Mouse (Mus musculus) B cell, adult 2 months (primary cell): ENCODE results near the gene Cdh4.

Experiments used
- DNase-seq, 2 experiments: peaks; one replicate each; pipeline ENCODE4 v3.0.0; 2022

Cdh4 gene

DNA sequence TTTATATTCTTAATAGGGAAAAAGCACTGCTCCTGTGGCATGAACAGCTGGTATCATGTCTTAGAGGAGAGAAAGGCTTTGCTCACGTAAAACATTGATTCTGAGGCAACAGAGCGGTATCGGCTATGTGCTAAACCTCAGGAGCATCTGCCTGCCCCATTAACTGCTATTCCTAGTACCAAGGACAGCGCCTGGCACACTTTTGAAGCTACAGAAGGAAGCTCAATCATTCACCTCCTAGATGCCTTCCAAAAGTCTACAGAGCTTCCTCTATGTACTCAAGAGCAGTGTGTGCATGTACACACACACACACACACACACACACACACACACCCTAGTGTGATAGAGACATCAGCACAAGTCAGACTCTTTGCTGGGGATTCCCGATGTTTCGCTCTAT is 34.4 kb downstream of the Cdh4 start:
- no peak for DNase-seq

DNA sequence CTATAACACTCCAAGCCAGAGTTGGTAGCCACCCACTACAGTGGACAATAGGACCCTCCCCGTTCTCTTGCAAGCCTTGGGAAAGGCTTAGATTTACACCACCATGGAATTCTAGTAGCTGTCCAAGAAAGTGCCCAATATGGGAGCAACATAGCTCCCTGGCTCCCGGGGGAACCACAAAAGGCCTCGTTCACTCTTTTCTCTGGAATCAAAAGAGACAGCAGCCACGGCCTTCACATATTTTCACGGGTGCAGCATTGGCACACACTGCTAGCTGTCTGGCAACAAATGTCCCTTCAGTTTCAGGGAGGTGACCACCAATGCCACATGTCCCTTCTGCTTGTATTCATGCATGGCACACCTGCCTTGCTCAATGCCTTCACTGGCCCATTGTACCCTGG is 38.6 kb downstream of the Cdh4 start:
- no peak for DNase-seq

DNA sequence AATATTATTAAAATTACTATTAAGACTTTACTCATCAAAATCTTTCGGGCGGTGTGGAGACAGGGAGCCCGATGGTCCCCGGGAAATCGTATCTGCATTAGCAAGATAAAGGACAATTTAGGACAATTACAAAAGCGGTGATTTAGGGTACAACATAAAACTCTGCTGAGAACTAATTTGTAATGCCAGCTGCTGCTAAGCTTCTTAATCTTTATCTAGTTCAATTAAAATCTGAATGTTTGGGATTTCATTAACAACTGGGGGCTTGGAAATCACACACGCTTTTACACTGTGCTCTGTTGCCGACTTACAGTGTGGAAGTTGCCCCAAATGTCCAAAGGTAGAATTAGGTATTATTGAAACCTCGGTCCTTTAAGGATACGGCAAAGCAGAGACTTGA is 39.1 kb downstream of the Cdh4 start:
- DNase-seq = no peak

DNA sequence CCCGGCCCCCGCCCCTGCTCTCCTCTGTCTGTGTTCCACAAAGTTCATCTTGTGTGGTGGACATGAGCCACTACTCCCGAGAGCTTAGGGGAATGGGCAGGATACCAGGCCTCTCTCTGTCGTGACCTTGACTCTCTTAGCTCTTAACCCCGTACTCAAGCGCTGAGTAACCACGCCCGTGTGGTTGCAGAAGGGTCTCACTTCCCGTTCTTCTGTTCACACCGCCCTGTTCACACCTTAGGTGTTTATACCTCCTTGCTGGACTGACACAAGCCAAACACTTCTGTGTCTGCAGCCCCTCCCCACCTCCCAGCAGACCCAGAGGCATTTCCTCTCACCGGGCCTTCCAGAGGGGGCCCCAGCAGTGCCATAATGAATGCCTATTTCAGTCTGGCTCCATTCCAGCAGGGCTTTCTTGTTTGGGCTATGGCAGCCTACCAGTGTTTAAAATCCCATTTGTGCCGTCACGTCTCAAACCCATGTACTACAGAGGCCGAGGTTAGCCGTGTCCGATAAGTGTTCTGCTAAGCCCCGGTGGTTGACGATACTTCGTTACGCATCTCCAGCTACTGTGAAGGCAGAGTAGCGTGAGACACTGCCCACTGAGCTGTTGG is 46.4 kb downstream of the Cdh4 start:
- DNase-seq = no peak

DNA sequence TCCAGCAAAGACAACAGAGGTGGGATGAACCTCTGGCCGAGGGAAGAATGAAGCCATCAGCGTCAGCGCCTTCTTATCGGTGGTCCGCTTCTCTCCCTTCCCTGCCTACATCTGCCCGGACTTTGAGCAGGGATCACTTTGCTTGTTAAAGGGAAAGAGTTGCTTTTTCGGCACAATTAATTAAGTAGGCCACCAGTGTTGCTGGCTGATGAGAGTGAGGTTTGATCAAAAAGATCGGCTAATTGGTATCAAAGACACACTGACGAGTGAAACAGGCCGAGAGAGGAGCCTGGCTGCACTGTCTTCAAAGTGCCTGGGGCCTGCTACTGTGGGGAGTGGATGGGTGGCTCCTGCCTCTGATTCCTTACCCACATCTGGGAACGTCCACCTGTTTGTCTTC is 49.7 kb downstream of the Cdh4 start:
- no peak for DNase-seq

DNA sequence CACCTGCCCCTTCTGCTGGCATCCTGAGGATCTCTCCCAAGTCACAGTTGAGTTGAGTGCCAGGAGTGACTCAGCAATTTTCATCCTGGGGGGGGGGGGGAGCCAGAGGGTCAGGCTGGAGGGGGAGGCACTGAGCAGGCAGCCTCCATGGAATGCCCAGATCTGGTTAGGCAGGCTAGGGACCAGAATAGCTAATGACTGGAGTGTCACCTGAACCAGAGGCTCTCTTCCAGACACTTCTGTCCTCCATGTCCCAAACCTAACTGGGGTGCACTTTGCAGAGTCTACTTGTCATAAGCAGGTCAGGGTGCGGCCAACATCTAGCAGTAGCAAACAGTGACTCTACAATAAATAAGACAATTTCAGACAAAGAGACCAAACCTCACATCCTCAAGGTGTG is 52.0 kb downstream of the Cdh4 start:
- DNase-seq = no peak

DNA sequence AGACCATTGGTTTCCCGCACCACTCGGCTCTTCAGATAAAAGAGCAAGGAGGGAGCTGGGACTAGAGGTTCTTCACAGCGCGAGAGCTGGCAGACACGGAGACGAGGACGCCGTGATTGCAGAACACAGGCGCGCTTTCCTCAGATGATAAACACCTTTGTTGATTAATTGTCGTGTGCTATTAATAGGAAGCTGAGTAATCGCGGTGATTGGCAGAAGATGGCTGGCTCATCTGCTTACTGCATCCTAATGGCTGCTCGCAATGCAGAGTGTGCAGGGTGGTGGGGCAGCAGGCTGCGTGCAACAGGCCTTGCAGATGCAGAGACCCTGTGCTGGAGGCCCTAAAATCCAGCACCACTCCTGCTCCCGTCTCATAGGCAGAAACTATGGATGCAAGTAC is 68.2 kb downstream of the Cdh4 start:
- DNase-seq = no peak

DNA sequence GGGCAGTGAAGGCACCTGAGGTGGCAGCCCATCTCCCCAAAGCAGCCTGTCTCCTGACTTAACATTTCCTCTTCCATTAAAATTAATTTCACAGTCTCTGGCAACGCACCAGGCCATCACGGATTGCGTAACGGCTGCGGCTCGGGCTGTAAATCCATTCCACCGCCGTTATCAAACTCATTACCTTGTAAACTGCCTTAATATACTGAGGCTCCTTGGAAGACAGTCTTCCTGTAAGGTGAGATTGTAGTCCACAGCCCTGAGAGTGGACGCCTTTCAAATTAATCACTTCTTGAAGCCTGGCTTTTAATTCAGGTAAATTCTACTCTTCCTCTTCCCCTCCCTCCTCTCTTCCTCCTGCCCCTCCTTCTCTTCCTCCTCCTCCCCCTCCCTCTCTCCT is 74.3 kb downstream of the Cdh4 start:
- DNase-seq = no peak

DNA sequence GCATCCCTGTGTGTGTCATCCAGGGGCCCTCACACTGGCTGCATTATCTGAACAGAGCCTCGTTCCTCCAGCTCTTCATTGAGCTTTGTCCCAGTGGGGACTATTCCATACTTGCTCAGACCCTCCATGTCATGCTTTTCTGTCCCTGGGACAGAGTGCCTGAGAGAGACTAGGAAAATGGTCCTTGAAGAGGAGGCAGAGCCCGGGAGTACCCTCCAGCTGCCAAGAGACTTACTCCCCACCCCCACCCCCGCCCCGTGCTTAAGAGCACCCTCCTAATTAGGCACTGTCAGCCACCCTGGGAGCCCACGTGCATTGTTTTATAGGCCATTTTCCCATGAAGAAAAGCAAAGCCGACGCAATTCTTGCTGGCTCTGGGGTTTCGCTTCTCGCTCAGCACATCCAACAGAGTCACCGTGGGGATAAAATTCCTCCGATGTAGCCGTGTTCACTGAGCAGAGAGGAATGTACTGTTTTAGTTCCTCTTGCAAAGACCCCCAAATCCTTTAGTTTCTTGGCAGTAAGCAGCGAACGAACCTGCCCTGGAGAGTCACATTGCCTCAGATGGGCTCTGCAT is 76.3 kb downstream of the Cdh4 start:
- no peak for DNase-seq

DNA sequence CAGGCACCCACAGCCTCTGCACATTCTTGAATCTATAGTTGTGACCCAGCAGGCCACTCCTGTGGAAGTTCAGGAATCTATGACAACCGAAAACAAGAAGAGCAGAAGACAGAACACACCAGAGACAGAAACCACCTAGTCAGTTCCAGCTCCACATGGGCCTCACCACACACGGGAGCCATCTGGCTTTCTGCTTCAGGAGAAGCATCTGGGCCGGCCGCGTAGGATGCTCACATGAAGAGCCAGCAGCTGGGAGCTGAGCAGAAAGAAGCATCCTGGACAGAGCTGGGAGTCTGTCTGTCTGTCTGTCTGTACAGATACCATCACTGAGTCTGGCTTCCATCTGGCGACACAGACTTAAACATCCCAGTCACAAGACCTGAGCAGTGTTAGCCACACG is 76.9 kb downstream of the Cdh4 start:
- no peak for DNase-seq

DNA sequence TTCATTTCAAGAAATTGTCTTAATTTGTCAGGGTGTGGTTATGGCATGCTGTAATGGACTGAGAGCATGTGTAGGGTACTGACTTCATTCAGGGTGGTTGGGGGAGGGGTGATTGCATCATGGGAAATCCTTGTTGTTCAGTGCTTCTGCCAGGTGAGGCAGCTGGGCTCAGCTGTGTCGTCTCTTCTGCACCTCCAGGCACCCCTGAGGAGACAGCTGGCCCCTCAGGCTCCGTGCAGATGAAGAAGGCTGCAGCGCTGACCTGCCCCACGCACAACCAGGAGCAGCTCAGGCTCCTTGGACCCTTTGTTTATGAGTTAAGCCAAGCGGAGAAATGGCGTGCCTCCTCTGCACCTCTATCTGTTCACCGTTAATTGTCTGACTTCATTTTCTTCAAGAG is 77.7 kb downstream of the Cdh4 start:
- no peak for DNase-seq

DNA sequence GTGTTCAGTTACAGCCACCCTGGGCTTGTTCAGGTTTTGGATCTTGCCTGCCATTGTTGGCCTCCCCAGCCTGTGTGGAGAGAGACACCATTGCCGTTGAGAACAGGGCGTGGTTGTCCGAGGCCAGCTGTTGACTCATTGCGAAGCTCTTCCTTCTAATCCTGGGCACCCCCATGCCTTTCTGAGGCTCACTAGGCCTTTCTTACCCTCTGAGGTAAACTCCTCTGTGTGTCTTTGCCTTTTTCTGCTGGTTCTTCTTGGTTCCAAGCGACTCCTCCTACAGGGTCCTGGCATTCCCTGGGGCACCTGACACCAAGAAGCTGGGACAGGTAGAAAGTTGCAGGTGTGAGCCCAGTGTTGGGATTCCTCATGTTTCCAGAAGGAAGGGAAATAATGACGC is 78.7 kb downstream of the Cdh4 start:
- no peak for DNase-seq

DNA sequence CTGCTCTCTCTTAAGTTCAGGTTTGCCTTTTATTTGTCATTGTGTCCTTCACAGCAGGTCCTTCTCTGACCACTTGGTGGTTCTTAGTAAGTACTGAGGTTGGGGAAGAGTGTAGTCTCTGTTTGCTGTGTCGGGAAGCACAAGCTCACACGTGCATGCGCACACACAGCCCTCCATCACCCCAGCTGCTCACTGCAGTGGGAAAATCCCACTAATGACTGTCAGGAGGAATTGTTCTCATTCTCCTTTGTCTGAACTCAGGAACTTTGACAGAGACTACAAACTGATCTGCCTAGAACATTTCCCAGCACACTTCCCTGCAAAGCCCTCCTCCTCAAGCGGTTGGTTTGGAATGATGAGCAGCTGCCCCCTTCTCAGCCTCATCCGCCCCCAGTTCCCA is 79.2 kb downstream of the Cdh4 start:
- DNase-seq = no peak

DNA sequence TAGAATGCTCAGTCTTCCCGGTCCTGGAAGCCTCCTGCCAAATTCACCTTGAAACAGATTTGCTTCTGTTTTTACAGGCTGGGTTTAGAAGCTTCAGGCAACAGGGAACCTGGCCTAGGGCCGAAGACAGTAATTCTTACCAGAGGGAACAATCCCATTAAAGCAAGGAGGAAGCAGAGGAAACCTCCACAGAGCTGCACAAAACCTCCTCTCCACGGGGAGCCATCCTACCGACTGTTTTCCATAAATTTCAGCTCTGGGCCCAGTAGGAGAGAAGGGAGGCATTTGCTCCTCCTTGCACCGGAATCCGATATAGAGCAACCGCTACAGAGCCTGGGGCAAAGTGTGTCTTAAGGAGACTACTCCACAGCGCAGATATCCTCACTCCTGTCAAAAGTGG is 79.9 kb downstream of the Cdh4 start:
- DNase-seq = no peak

DNA sequence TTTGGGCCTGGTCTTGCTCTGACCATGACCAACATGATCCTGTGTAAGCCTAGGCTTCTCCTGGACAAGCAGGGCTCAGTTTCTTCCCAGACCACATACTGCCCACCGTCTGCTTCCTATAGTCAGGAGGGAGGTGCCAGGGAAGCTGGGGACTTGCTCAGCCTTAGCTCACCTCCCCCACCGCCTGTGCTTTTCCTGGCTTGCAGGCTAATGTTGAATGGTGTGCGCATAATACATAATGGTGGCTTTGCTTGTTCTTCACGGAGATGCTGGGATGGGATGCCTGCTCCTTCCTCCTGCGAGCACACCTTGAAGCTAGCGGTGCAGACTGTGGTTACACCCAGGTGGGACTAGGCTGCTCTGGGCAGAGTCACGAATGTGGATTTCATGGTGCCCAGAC is 84.7 kb downstream of the Cdh4 start:
- DNase-seq = no peak

DNA sequence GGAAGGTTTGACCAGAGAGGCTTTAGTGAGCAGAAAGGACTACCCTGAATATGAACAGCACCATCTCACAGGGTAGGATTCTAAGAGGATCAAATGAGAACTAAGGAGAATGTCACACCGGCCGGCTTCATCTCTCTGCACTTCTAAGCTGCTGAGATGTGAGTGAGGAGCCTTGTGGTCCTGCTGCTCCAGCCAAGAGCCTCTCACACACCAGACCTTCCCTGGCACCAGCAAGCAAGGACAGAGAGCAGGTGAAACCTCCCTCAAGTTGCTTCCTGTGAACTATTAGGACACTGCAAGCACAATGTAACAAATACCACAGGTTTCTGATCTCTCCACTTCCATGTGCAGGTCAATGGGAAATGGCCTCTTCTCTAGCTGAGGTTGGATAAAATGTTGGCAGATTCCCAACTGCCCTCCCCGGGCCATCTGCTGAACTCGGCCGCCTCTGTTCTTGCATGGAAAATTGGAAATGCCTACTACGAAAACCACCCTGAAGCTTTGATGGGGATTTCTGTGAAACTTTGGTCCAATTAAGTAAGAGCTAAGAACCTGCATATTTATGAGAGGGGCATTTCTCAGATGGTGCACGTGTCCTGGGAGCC is 88.3 kb downstream of the Cdh4 start:
- DNase-seq = no peak

DNA sequence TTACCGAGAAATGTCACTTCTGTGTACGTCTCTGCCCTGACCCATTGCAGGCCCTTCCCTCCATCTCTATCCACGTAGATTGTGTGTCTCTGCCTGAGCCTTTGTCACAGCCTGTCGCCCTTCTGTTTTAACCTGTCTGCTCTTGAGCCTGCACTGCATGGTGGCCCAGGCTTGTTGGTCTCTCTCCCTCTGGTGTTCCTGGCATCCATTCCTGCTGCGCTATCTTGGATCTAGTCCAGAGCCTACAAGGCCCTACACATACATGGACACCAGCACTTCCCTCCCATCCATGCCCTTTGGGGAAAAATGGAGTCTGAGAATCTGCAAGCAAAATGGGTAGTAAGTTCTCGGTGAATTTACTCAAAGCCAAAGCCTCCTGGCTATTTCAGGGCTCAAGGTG is 91.0 kb downstream of the Cdh4 start:
- no peak for DNase-seq

DNA sequence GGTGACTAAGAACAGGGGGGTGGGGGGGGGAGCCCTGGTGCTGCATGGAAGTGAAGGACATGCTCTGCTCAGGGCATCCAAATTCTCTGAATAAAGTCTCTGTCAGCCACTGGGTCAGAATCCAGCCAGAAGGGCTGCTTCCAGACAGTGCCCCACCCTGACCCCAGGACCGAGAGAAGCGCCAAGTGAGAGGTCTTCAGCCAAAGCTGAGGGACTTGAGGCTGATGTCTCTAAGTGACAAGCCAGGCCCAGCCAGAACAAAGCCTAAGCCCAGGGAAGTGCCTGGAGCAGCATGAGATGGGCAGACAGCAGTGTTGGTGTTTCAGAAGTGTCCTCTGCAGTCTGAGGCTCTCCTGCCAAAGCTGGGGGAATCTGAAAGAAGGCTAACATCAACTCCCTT is 91.7 kb downstream of the Cdh4 start:
- no peak for DNase-seq

DNA sequence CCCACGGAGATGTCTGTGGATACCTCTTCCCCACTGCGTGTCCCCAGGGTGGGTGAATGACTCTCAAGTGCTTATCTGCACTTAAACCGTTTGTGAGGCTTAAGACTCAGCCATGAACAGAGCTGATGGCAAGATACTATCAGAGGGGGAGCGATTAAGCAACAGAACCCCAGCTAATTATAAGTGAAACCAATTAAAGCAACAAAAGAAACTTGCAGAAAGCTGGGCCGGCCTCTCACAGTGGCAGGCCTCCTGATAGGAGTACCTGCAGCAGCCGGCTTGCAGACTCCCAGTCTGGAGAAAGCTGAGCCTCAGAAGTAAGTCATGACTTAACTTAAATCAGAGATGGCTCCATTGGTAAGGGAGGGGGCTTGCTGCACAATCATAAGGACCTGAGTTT is 93.0 kb downstream of the Cdh4 start:
- DNase-seq = no peak

DNA sequence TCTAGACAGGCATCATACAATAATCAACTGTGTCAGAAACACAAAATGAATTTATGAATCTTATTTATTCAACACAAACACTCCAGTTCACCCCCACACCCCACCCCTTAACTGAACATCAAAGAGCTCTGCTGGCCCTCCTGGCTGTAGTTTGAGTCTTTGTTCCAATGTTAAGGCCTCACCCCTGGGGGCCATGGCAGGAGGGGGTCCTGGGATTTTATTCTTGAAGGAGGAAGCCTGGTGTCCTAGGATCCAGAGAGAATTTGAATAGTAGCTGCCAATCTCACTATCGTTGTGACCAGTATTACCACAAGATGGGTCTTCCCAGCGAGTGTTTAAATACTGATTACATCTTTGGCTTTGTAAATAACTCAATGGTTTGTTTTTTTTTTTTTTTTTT is 94.5 kb downstream of the Cdh4 start:
- no peak for DNase-seq

DNA sequence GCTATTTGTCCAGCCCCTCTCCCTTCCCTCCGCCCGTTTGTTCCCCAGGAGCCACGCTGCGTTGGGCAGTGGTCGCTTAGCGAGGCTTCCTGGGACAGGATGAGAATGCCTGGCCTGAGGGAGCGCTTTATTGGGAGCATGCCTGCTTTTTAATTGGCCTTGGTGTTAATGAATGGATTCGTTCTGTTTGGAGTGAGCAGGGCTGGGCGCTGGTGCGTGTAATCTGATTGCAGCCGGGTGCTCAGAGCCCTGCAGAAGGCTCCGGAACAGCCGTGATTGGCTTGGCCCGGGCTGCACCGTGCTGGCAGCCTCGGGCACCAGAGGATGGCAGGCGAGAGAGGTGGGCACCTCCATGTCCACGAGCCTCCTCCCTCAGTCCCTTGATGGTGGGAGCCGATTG is 95.2 kb downstream of the Cdh4 start:
- no peak for DNase-seq

DNA sequence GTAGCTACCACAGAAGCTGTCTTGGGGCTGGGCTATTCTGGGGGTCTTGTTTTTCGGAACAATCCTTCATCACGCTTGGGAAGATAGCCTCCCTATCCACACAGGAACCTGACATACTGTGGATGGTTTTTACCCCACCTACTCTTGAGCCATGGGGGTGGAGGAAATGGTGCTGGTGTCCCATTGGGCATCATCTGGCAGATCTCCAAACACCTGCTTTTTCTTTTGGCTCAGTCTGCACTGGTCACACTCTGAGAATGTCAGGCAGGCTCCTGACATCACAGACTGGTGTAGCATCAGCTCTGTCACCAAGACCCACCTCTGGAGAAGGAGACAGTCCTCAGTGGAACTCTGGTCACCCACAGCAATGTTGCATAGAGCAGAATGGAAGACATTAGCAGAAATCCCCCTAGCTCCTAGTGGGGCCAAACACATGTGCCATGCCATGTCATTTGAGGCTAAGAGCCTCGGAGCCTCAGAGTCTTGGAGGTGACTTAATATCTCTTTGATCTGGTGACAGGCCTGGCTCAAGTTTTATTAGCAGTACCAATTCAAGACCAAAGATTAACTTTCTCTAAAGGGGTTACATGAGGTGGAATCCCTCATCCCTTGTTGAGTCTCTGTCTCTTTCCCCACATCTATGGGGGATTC is 95.7 kb downstream of the Cdh4 start:
- DNase-seq = no peak

DNA sequence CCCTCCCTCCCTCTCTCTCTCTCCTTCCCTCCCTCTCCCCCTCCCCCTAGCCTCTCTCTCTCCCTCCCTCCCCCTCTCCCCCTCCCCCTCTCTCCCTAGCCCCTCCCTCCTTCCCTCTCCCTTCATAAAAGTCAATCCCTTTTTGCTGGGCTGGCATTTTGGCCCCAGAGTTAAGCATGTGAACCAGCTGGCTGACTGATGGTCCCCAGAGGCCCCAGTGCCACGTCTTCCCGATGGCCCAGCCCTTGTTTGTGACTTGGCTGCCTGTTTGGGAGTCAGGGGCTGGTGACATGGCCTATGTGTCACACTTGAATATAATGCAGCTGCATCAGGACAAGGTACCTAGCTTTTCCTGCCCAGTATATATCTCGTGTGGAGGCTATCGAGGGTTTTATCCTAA is 96.3 kb downstream of the Cdh4 start:
- DNase-seq = no peak

DNA sequence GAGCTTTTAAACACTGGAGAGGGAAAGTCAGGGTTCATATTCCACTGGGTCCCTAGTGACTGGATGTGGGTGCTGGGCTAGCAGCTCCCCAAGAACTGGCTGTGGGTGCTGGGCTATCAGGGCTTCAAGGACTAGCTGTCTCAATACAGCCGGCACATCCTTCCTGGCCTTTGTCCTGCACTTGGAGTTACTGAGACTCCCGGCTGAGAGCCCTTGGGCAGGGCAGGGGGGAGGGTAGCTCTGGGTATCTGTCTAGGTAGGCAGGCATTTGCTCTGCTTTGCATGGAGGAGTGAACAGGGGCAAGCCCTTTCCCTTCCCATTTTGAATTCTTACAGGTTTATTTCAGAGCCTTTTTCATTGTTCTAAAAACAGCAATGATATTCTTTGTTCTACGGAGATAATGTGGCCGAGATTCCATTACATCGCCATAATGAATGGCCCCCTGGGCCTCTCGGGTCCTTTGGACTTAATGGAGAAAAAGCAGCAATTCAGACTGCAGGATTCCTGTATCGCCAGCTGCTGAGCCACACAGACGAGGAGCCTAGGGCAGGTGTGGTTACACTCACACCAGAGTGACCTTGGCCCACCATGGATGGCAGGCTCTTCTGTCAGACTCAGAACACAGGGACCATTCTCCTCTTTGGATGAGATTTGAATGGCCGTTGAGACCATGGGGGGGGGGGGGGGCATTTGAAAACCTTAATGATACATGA is 97.5 kb downstream of the Cdh4 start:
- DNase-seq = no peak
